Mouse (Mus musculus): ENCODE measurements around the gene Dcakd.

DNA sequence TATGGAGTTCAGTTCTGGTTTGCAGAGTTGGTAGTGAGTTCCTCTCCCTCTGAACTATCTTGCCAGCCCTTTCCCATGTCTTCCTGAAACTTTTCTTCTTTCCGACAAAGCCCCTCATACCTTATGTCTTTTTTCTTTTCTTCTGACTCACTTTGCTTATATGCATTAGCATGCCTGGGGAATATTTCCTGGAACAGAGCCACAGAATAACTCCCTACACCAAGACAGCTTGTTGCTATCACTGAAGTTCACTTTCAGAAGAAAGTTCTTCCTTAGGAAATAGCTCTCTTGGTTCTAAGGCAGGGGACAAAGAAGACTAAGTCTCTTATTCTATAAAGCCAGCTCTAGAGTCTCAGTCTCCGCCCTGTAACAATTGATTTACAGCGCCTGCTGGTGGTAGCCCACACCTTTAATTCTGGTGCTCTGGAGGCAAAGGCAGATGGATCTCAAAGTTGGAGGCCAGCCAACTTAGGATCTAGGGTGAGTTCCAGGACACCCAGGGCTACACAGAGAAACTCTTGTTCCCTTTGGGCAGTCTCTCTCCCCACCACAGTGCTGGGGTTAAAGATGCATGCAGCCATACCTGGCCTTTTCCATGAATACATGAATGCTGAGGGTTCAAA lies 7.3 kb downstream of the Dcakd start:
- TF ChIP-seq CTCF (IDR thresholded peaks at IDR 0.05; ENCODE audit: borderline replicate concordance, insufficient read depth, low read depth, low read length) (peak; percentile 15; the same call in 1 of the 2 replicates), POLR2A (IDR thresholded peaks at IDR 0.05; ENCODE audit: borderline replicate concordance, insufficient read depth, low read length) (no peak)

Measured in cerebellum, adult 2 months (tissue).